Comparison of ENCODE assay signal across 9 mouse cellular contexts in genomic region chr2:27504113-27504885, GRCm38 (mm10). TPM values are rescaled to one million over a fixed set of nuclear protein-coding genes. Genes with fewer than 3 reads are reported as not detected.
DNase-seq lines count a peak whose midpoint lies in the region; ATAC-seq and TF ChIP-seq lines count a peak whose summit lies in the region.
"Had no signal": no experiment of that assay in that cellular context is flagged by ENCODE, and none has a peak within 500 bp of the region (broad histone marks: within the 10 kb centered on the region; RNA-seq: fewer than 3 reads in every experiment).

No protein-coding gene starts in this region.

- TF ChIP-seq EP300 in liver, postnatal 0 days (IDR thresholded peaks at IDR 0.05; ENCODE audit: low read depth): no peak

- H3K4me2 ChIP-seq in embryonic facial prominence, embryonic 12.5 days (replicated peaks): no peak overlapping the region
- no peak overlapping the region for H3K4me2 ChIP-seq in intestine, embryonic 16.5 days (ENCODE audit: low read depth, low read length)
- H3K4me2 ChIP-seq in liver, postnatal 0 days (ENCODE audit: low read depth, low read length): no peak overlapping the region
- H3K4me2 ChIP-seq in forebrain, embryonic 16.5 days (ENCODE audit: low read length): no peak overlapping the region
- H3K4me2 ChIP-seq: midbrain, embryonic 12.5 days had no signal

- no peak overlapping the region for H3K4me3 ChIP-seq in ES-E14 (ENCODE audit: insufficient read depth in 1 of 2, low read depth in 1 of 2, low read length in 2 of 2, poor library complexity in 1 of 2, severe bottlenecking in 1 of 2)
- no peak overlapping the region for H3K4me3 ChIP-seq in embryonic facial prominence, embryonic 12.5 days
- H3K4me3 ChIP-seq in intestine, embryonic 16.5 days (ENCODE audit: low read length): no peak overlapping the region
- H3K4me3 ChIP-seq in liver, postnatal 0 days (ENCODE audit: low read depth, low read length): no peak overlapping the region
- no peak overlapping the region for H3K4me3 ChIP-seq in left cerebral cortex, adult 2 months
- H3K4me3 ChIP-seq in forebrain, embryonic 16.5 days (replicated peaks; ENCODE audit: low read length): no peak overlapping the region
- H3K4me3 ChIP-seq: midbrain, embryonic 12.5 days had no signal

- intact Hi-C loops in left cerebral cortex, adult 2 months (cut with DNase I): no loop called here

- DNase-seq in ES-E14 (ENCODE audit: low read depth, low spot score): no peak
- DNase-seq in liver, postnatal 0 days: no peak
- DNase-seq in left cerebral cortex, adult 2 months (ENCODE audit: extremely low spot score in 1 of 2, low spot score in 2 of 2): no peak
- DNase-seq in thymus, postnatal 0 days (ENCODE audit: low spot score): no peak
- no peak for DNase-seq in cerebellum, postnatal 14 days

- 38% methylated on average over 7 of the region's 7 CpGs for WGBS in embryonic facial prominence, embryonic 12.5 days
- 56% methylated on average over 7 of the region's 7 CpGs for WGBS in intestine, embryonic 16.5 days
- WGBS in liver, postnatal 0 days (ENCODE audit: insufficient replicate concordance): 34% methylated on average over 7 of the region's 7 CpGs
- WGBS in forebrain, embryonic 16.5 days: 67% methylated on average over 7 of the region's 7 CpGs

- H3K4me1 ChIP-seq in ES-E14 (ENCODE audit: control insufficient read depth in 2 of 2, insufficient read depth in 2 of 2, low read length in 2 of 2, poor library complexity in 1 of 2): peaks cover 19 to 23% of the 10 kb centered on the region in 2 experiments
- H3K4me1 ChIP-seq in embryonic facial prominence, embryonic 12.5 days: peaks cover 19% of the 10 kb centered on the region
- H3K4me1 ChIP-seq in intestine, embryonic 16.5 days (ENCODE audit: control insufficient read depth, insufficient read depth, low read length): peaks cover 19% of the 10 kb centered on the region
- H3K4me1 ChIP-seq in liver, postnatal 0 days (ENCODE audit: insufficient read depth): peaks cover 17% of the 10 kb centered on the region
- no peaks in the 10 kb centered on the region for H3K4me1 ChIP-seq in forebrain, embryonic 16.5 days (replicated peaks; ENCODE audit: control insufficient read depth, insufficient read depth, low read length)
- H3K4me1 ChIP-seq: midbrain, embryonic 12.5 days had no signal

- H3K27ac ChIP-seq in ES-E14 (ENCODE audit: insufficient read depth, low read depth, low read length, poor library complexity, severe bottlenecking): peak overlapping the region; percentile 80; the same call in 1 of the 2 replicates
- H3K27ac ChIP-seq in embryonic facial prominence, embryonic 12.5 days: peak overlapping the region; percentile 63
- peak overlapping the region; percentile 55; the same call in 1 of the 2 replicates for H3K27ac ChIP-seq in intestine, embryonic 16.5 days (ENCODE audit: low read length)
- peak overlapping the region; percentile 57 for H3K27ac ChIP-seq in liver, postnatal 0 days (ENCODE audit: low read depth)
- H3K27ac ChIP-seq in left cerebral cortex, adult 2 months: no peak overlapping the region
- H3K27ac ChIP-seq in forebrain, embryonic 16.5 days (ENCODE audit: low read length): no peak overlapping the region
- H3K27ac ChIP-seq: midbrain, embryonic 12.5 days had no signal

- no peak for TF ChIP-seq CTCF in liver, postnatal 0 days (IDR thresholded peaks at IDR 0.05; ENCODE audit: low read depth)
- no peak for TF ChIP-seq CTCF in left cerebral cortex, adult 2 months (IDR thresholded peaks at IDR 0.05)

- in situ Hi-C loops in ES-E14 (cut with MboI; ENCODE audit: low sequenced_read_pairs in 2 of 2, unreplicated experiment in 2 of 2): no loop called here

- H3K27me3 ChIP-seq in embryonic facial prominence, embryonic 12.5 days: no peaks in the 10 kb centered on the region
- no peaks in the 10 kb centered on the region for H3K27me3 ChIP-seq in intestine, embryonic 16.5 days (replicated peaks; ENCODE audit: control insufficient read depth, insufficient read depth, low read length)
- H3K27me3 ChIP-seq in liver, postnatal 0 days (ENCODE audit: insufficient read depth, low read length): no peaks in the 10 kb centered on the region
- no peaks in the 10 kb centered on the region for H3K27me3 ChIP-seq in forebrain, embryonic 16.5 days (replicated peaks; ENCODE audit: control insufficient read depth, insufficient read depth, low read length)
- H3K27me3 ChIP-seq: midbrain, embryonic 12.5 days had no signal

- peak overlapping the region; percentile 37; the same call in 1 of the 2 replicates for H3K9ac ChIP-seq in ES-E14 (ENCODE audit: insufficient read depth, low read depth, low read length, poor library complexity, severe bottlenecking)
- 0 out of 2 replicates have a peak overlapping the region, but pooled peaks have one; percentile 1 for H3K9ac ChIP-seq in embryonic facial prominence, embryonic 12.5 days
- no peak overlapping the region for H3K9ac ChIP-seq in intestine, embryonic 16.5 days (ENCODE audit: low read depth, low read length)
- no peak overlapping the region for H3K9ac ChIP-seq in liver, postnatal 0 days (replicated peaks)
- H3K9ac ChIP-seq in forebrain, embryonic 16.5 days (replicated peaks; ENCODE audit: low read depth, low read length): no peak overlapping the region
- H3K9ac ChIP-seq: midbrain, embryonic 12.5 days had no signal

- peaks cover 4% of the 10 kb centered on the region; the same call in 1 of the 2 replicates for H3K9me3 ChIP-seq in ES-E14 (ENCODE audit: control insufficient read depth, insufficient read depth, low read depth, low read length)
- no peaks in the 10 kb centered on the region for H3K9me3 ChIP-seq in embryonic facial prominence, embryonic 12.5 days
- no peaks in the 10 kb centered on the region for H3K9me3 ChIP-seq in intestine, embryonic 16.5 days (ENCODE audit: control insufficient read depth, low read length)
- no peaks in the 10 kb centered on the region for H3K9me3 ChIP-seq in liver, postnatal 0 days (ENCODE audit: low read length)
- H3K9me3 ChIP-seq in forebrain, embryonic 16.5 days (ENCODE audit: control insufficient read depth, low read length): no peaks in the 10 kb centered on the region
- H3K9me3 ChIP-seq: midbrain, embryonic 12.5 days had no signal

- ATAC-seq in embryonic facial prominence, embryonic 12.5 days (ENCODE audit: insufficient number of reproducible peaks, insufficient read depth, low FRiP score, low TSS enrichment): 0 out of 2 replicates have a peak, but pooled peaks have one; percentile 64
- ATAC-seq in intestine, embryonic 16.5 days: no peak
- ATAC-seq in liver, postnatal 0 days: peak; percentile 70
- ATAC-seq in forebrain, embryonic 16.5 days: no peak

- H3K36me3 ChIP-seq in ES-E14 (ENCODE audit: control insufficient read depth, insufficient read depth, low read length, poor library complexity, severe bottlenecking): no peaks in the 10 kb centered on the region; the same call in 1 of the 2 replicates
- no peaks in the 10 kb centered on the region for H3K36me3 ChIP-seq in embryonic facial prominence, embryonic 12.5 days
- H3K36me3 ChIP-seq in intestine, embryonic 16.5 days (ENCODE audit: control insufficient read depth, insufficient read depth, low read length): no peaks in the 10 kb centered on the region
- H3K36me3 ChIP-seq in liver, postnatal 0 days (replicated peaks; ENCODE audit: insufficient read depth, low read length): no peaks in the 10 kb centered on the region
- no peaks in the 10 kb centered on the region for H3K36me3 ChIP-seq in forebrain, embryonic 16.5 days (ENCODE audit: control insufficient read depth, insufficient read depth)
- H3K36me3 ChIP-seq: midbrain, embryonic 12.5 days had no signal

TF ChIP-seq in ES-E14, 5 proteins besides CTCF, POLR2A, EP300 and RAD21:
- TF ChIP-seq HCFC1 (IDR thresholded peaks at IDR 0.05; ENCODE audit: borderline replicate concordance, insufficient read depth, low read length) (no peak), ZC3H11A (IDR thresholded peaks at IDR 0.05; ENCODE audit: borderline replicate concordance, low read depth, low read length) (no peak), CHD2 (IDR thresholded peaks at IDR 0.05; ENCODE audit: low read depth, low read length) (no peak), MAFK (IDR thresholded peaks at IDR 0.05; ENCODE audit: insufficient read depth, low read depth, low read length) (no peak), ZNF384 (IDR thresholded peaks at IDR 0.05; ENCODE audit: low read depth, low read length) (no peak)

RNA-seq across cellular contexts. Expression of gene Brd3, which starts 3.2 kb away (rescaled TPM):
- total RNA-seq in ES-E14 (2012; rRNA removed): 28.4 and 29.3 TPM in 2 replicates
- 128 and 144 TPM in 2 replicates for polyA plus RNA-seq in embryonic facial prominence, embryonic 12.5 days (2016; fragmentation: Nextera tagmentation; extraction: Ambion mirVana)
- 82.5 and 85.9 TPM in 2 replicates for polyA plus RNA-seq in intestine, embryonic 16.5 days (2015; fragmentation: Nextera tagmentation; extraction: Ambion mirVana)
- polyA plus RNA-seq in liver, postnatal 0 days (2015; fragmentation: Nextera tagmentation; extraction: Ambion mirVana): 26.2 and 29.7 TPM in 2 replicates
- 10 to 100 TPM; 43.6 to 52.2 TPM for total RNA-seq in left cerebral cortex, adult 2 months (2021)
- 68.8 and 74.8 TPM in 2 replicates for polyA plus RNA-seq in thymus, postnatal 0 days (2015; fragmentation: Nextera tagmentation; extraction: Ambion mirVana)
- 152 and 153 TPM in 2 replicates for polyA plus RNA-seq in forebrain, embryonic 16.5 days (2015; fragmentation: Nextera tagmentation; extraction: Ambion mirVana)

RNA-seq across cellular contexts. Expression of gene Wdr5, which starts 10.7 kb away (rescaled TPM):
- total RNA-seq in ES-E14 (2012; rRNA removed): 103 and 106 TPM in 2 replicates
- polyA plus RNA-seq in embryonic facial prominence, embryonic 12.5 days (2016; fragmentation: Nextera tagmentation; extraction: Ambion mirVana): 66.7 and 66.8 TPM in 2 replicates
- 40.0 and 44.8 TPM in 2 replicates for polyA plus RNA-seq in intestine, embryonic 16.5 days (2015; fragmentation: Nextera tagmentation; extraction: Ambion mirVana)
- polyA plus RNA-seq in liver, postnatal 0 days (2015; fragmentation: Nextera tagmentation; extraction: Ambion mirVana): 14.6 and 16.6 TPM in 2 replicates
- 10 to 100 TPM; 26.7 to 27.2 TPM for total RNA-seq in left cerebral cortex, adult 2 months (2021)
- 41.7 and 42.7 TPM in 2 replicates for polyA plus RNA-seq in thymus, postnatal 0 days (2015; fragmentation: Nextera tagmentation; extraction: Ambion mirVana)
- 51.8 and 56.9 TPM in 2 replicates for polyA plus RNA-seq in forebrain, embryonic 16.5 days (2015; fragmentation: Nextera tagmentation; extraction: Ambion mirVana)

Comparison
In these comparisons a context has a peak if more than half of its experiments do, and no peak if none do; other contexts are left out.
1. H3K27ac ChIP-seq: peak in ES-E14 (single experiment), embryonic facial prominence, embryonic 12.5 days (single experiment), intestine, embryonic 16.5 days (single experiment) and liver, postnatal 0 days (single experiment); none in left cerebral cortex, adult 2 months (single experiment) and forebrain, embryonic 16.5 days (single experiment).
2. H3K9ac ChIP-seq: peak in ES-E14 (single experiment) and embryonic facial prominence, embryonic 12.5 days (single experiment); none in intestine, embryonic 16.5 days (single experiment), liver, postnatal 0 days (single experiment) and forebrain, embryonic 16.5 days (single experiment).
3. ATAC-seq: peak in embryonic facial prominence, embryonic 12.5 days (single experiment) and liver, postnatal 0 days (single experiment); none in intestine, embryonic 16.5 days (single experiment) and forebrain, embryonic 16.5 days (single experiment).